Mouse (Mus musculus) CH12.LX (cell line): ENCODE data around the gene Dlec1. TPM values are rescaled to one million over a fixed set of nuclear protein-coding genes. Genes with fewer than 3 reads are reported as not detected.

ENCODE experiments used
- DNase-seq: peaks from one replicate; pipeline ENCODE4 v3.0.0-alpha.2; 2013; ENCODE audit errors: extremely low read depth
- H3K27ac ChIP-seq: 2 replicates; pipeline ENCODE4 v1.5.1; 2012; ENCODE audit warnings: low read depth, mild to moderate bottlenecking, control low read depth, moderate library complexity; ENCODE audit not compliant: insufficient read depth
- H3K27me3 ChIP-seq: replicated peaks from 2 replicates; pipeline ENCODE3; 2012; ENCODE audit warnings: inconsistent platforms
- H3K36me3 ChIP-seq, 2 experiments: replicated peaks in 1 of 2; 2 replicates each; pipeline versions ENCODE3 to v1.6.1; 2012; ENCODE audit warnings: inconsistent platforms in 1 of 2, low read length in 1 of 2, mild to moderate bottlenecking in 1 of 2, mixed read lengths in 1 of 2, moderate library complexity in 1 of 2; ENCODE audit not compliant: control insufficient read depth in 1 of 2, insufficient read depth in 1 of 2
- H3K4me1 ChIP-seq, 2 experiments: 2 replicates each; pipeline ENCODE4 v1.6.1; 2012; ENCODE audit warnings: inconsistent platforms in 1 of 2, moderate library complexity in 1 of 2; ENCODE audit not compliant: insufficient read depth in 2 of 2, control insufficient read depth in 1 of 2
- H3K4me2 ChIP-seq: 2 replicates; pipeline ENCODE4 v1.6.1; 2012; ENCODE audit warnings: low read depth, mild to moderate bottlenecking, control low read depth; ENCODE audit not compliant: poor library complexity, insufficient read depth, severe bottlenecking
- H3K4me3 ChIP-seq, 3 experiments: fragments of 150-350 bp in 1 of 3; sonication (generic) in 1 of 3; replicated peaks in 1 of 3; 2 replicates each; pipeline versions ENCODE3 to v1.5.1; 2011 to 2012; ENCODE audit warnings: low read depth in 2 of 3, low read length in 2 of 3, mild to moderate bottlenecking in 2 of 3, moderate library complexity in 2 of 3, control low read depth in 1 of 3, improper control_type of control experiment in 1 of 3, inconsistent platforms in 1 of 3, mixed read lengths in 1 of 3; ENCODE audit not compliant: poor library complexity in 1 of 3
- H3K79me2 ChIP-seq: replicated peaks from 2 replicates; pipeline ENCODE4 v1.6.1; 2012; ENCODE audit warnings: mild to moderate bottlenecking, moderate library complexity; ENCODE audit not compliant: control insufficient read depth, poor library complexity, insufficient read depth, severe bottlenecking; ENCODE audit errors: extremely low read depth
- H3K9ac ChIP-seq: 2 replicates; pipeline ENCODE4 v1.6.1; 2012; ENCODE audit warnings: low read depth, mild to moderate bottlenecking, control low read depth, moderate library complexity; ENCODE audit not compliant: insufficient read depth
- H3K9me3 ChIP-seq: replicated peaks from 2 replicates; pipeline ENCODE3; 2012; ENCODE audit warnings: low read length, inconsistent platforms, mixed read lengths
- BHLHE40 ChIP-seq: IDR thresholded peaks from 2 replicates; pipeline ENCODE4 v1.6.1; 2011; ENCODE audit warnings: mild to moderate bottlenecking, low read depth, low read length, improper control_type of control experiment
- CHD1 ChIP-seq: IDR thresholded peaks from 2 replicates; pipeline ENCODE4 v1.6.1; 2012; ENCODE audit warnings: low read depth, low read length, improper control_type of control experiment, inconsistent platforms
- CHD2 ChIP-seq: IDR thresholded peaks from 2 replicates; pipeline ENCODE4 v1.6.1; 2011; ENCODE audit warnings: low read length, improper control_type of control experiment
- CTCF ChIP-seq, 2 experiments: IDR thresholded peaks in 1 of 2; conservative IDR thresholded peaks in 1 of 2; 2 replicates each; pipeline ENCODE4 v1.5.1; 2011 to 2012; ENCODE audit warnings: low read depth in 2 of 2, low read length in 2 of 2, improper control_type of control experiment in 1 of 2, inconsistent platforms in 1 of 2, mild to moderate bottlenecking in 1 of 2, moderate library complexity in 1 of 2
- EP300 ChIP-seq: IDR thresholded peaks from 2 replicates; pipeline ENCODE4 v1.6.1; 2011; ENCODE audit warnings: low read length, improper control_type of control experiment
- ETS1 ChIP-seq: conservative IDR thresholded peaks from 2 replicates; pipeline ENCODE4 v1.6.1; 2012; ENCODE audit warnings: low read depth, mild to moderate bottlenecking, inconsistent platforms, low read length, improper control_type of control experiment, moderate library complexity
- GABPA ChIP-seq: IDR thresholded peaks from 2 replicates; pipeline ENCODE4 v1.6.1; 2012; ENCODE audit warnings: low read depth, low read length, improper control_type of control experiment, inconsistent platforms; ENCODE audit not compliant: insufficient replicate concordance
- JUND ChIP-seq: conservative IDR thresholded peaks from 2 replicates; pipeline ENCODE4 v1.6.1; 2011; ENCODE audit warnings: low read depth, low read length, improper control_type of control experiment
- MAX ChIP-seq: IDR thresholded peaks from 2 replicates; pipeline ENCODE4 v1.6.1; 2011; ENCODE audit warnings: low read length, improper control_type of control experiment
- MAZ ChIP-seq: IDR thresholded peaks from 2 replicates; pipeline ENCODE4 v1.6.1; 2012; ENCODE audit warnings: low read depth, mild to moderate bottlenecking, inconsistent platforms, low read length, improper control_type of control experiment, moderate library complexity
- NRF1 ChIP-seq: IDR thresholded peaks from 2 replicates; pipeline ENCODE4 v1.6.1; 2014; ENCODE audit warnings: low read depth, mild to moderate bottlenecking, inconsistent platforms, low read length, improper control_type of control experiment, moderate library complexity
- PAX5 ChIP-seq: IDR thresholded peaks from 2 replicates; pipeline ENCODE4 v1.6.1; 2012; ENCODE audit warnings: low read length, inconsistent platforms, mixed read lengths
- RAD21 ChIP-seq: IDR thresholded peaks from 2 replicates; pipeline ENCODE4 v1.6.1; 2011; ENCODE audit warnings: low read depth, mild to moderate bottlenecking, low read length, improper control_type of control experiment, moderate library complexity
- RCOR1 ChIP-seq: conservative IDR thresholded peaks from 2 replicates; pipeline ENCODE4 v1.6.1; 2012; ENCODE audit warnings: low read depth, mild to moderate bottlenecking, inconsistent platforms, low read length, improper control_type of control experiment
- SMC3 ChIP-seq: IDR thresholded peaks from 2 replicates; pipeline ENCODE4 v1.6.1; 2011; ENCODE audit warnings: low read depth, low read length, improper control_type of control experiment
- USF1 ChIP-seq: IDR thresholded peaks from 2 replicates; pipeline ENCODE4 v1.6.1; 2014; ENCODE audit warnings: low read depth, mild to moderate bottlenecking, inconsistent platforms, low read length, improper control_type of control experiment
- USF2 ChIP-seq: conservative IDR thresholded peaks from 2 replicates; pipeline ENCODE4 v1.6.1; 2011; ENCODE audit warnings: low read depth, low read length, improper control_type of control experiment
- ZC3H11A ChIP-seq: IDR thresholded peaks from 2 replicates; pipeline ENCODE4 v1.6.1; 2012; ENCODE audit warnings: low read depth, mild to moderate bottlenecking, inconsistent platforms, low read length, improper control_type of control experiment
- ZMIZ1 ChIP-seq: IDR thresholded peaks from 2 replicates; pipeline ENCODE4 v1.6.1; 2012; ENCODE audit warnings: low read depth, mild to moderate bottlenecking, inconsistent platforms, low read length, improper control_type of control experiment
- ZNF384 ChIP-seq: IDR thresholded peaks from 2 replicates; pipeline ENCODE4 v1.6.1; 2012; ENCODE audit warnings: low read depth, low read length, improper control_type of control experiment, inconsistent platforms
- dilution Hi-C: fragments of 300-500 bp; cut with MboI; formaldehyde crosslinking; loops from 2 replicates; pipeline ENCODE4 v1.14.3; 2020; ENCODE audit warnings: low sequenced_read_pairs; ENCODE audit not compliant: extremely low pct_unique_long_range_greater_than_20kb, extremely low pct_ligation_motif_present
- in situ Hi-C: fragments of 300-500 bp; cut with MboI; formaldehyde crosslinking; loops from 3 replicates; pipeline ENCODE4 v1.14.3; 2019; ENCODE audit warnings: low sequenced_read_pairs, low pct_ligation_motif_present, low pct_unique_long_range_greater_than_20kb, mixed read lengths
- polyA plus RNA-seq: library from polyadenylated mRNA; unstranded; fragments of >175 nt; gene quantifications from 2 replicates; pipeline ENCODE4 v1.2.1, GENCODE M21; 2012; ENCODE audit warnings: low read depth; ENCODE audit not compliant: insufficient read length
- total RNA-seq, 2 experiments: library from RNA; depleted of rRNA; stranded (reverse); fragments of 300-350 nt in 1 of 2; fragments of >200 nt in 1 of 2; gene quantifications; 2 replicates each; pipeline ENCODE4 v1.2.3; 2012 to 2014

The Dlec1 gene
- total and polyA plus RNA-seq, 3 experiments, result 1.4 to 6.3 (median 5.9) TPM

GRCm38 (mm10) chr9:119156278-119157201 lies 54.3 kb downstream of the Dlec1 start, which contains the start of gene Acaa1b:
TSS of gene Acaa1b (minus strand) at chr9:119157093.
- TF ChIP-seq RAD21, result peak; percentile 71
- no peak for TF ChIP-seq ETS1
- TF ChIP-seq SMC3, result peak; percentile 86
- peak in 1 of 2 experiments; percentile 83; a peak in 2 of 4 replicates for TF ChIP-seq CTCF (conservative IDR thresholded peaks at IDR 0.05 in 1 of 2, IDR thresholded peaks at IDR 0.05 in 1 of 2; ENCODE audit: low read depth in 2 of 2, low read length in 2 of 2)
- TF ChIP-seq ZC3H11A, result 0 out of 2 replicates have a peak, but pooled peaks have one; percentile 10
- TF ChIP-seq, all 38 proteins: peak for 4
- Histone ChIP-seq H3K4me1 (peaks cover 0 to 2% of the 10 kb centered on the region in 2 experiments; a peak in 2 of 4 replicates), H3K36me3 (no peaks in the 10 kb centered on the region), H3K9ac (no peak within 1 kb of the TSS), H3K27me3 (peaks cover 79% of the 10 kb centered on the region), H3K9me3 (no peaks in the 10 kb centered on the region), H3K79me2 (no peaks in the 10 kb centered on the region), H3K4me3 (no peak within 1 kb of the TSS), H3K4me2 (no peak within 1 kb of the TSS; the same call in 1 of the 2 replicates), H3K27ac (no peak within 1 kb of the TSS)
- in situ Hi-C loops (loop anchor here (10.0 kb wide), 1 partner anchor 198 kb away; the partner anchor contains the start of gene Xylb), dilution Hi-C loops (no loop called here)
- peak; percentile 52 for DNase-seq

GRCm38 (mm10) chr9:119158861-119159260 lies 56.6 kb downstream of the Dlec1 start, which contains the start of gene Gm47289:
TSS of gene Gm47289 (plus strand) at chr9:119159161.
- TF ChIP-seq SMC3, result no peak
- no peak for TF ChIP-seq NRF1
- TF ChIP-seq PAX5, result no peak
- no peak for TF ChIP-seq ZC3H11A
- TF ChIP-seq MAX, result no peak
- TF ChIP-seq GABPA, result no peak
- Histone ChIP-seq H3K27me3 (peaks cover 64% of the 10 kb centered on the region), H3K79me2 (no peaks in the 10 kb centered on the region), H3K27ac (no peak within 1 kb of the TSS), H3K4me1 (peaks cover 0 to 2% of the 10 kb centered on the region in 2 experiments; a peak in 2 of 4 replicates), H3K4me3 (no peak within 1 kb of the TSS), H3K9me3 (no peaks in the 10 kb centered on the region), H3K36me3 (no peaks in the 10 kb centered on the region), H3K4me2 (no peak within 1 kb of the TSS), H3K9ac (no peak within 1 kb of the TSS)
- in situ Hi-C loops, result loop anchor here (10.0 kb wide), 1 partner anchor 196 kb away; the partner anchor contains the start of gene Xylb
- dilution Hi-C loops, result no loop called here
- no peak for DNase-seq

GRCm38 (mm10) chr9:119160689-119161088 lies 58.4 kb downstream of the Dlec1 start:
- H3K4me2 ChIP-seq, result no peak overlapping the region
- in situ Hi-C loops (no loop called here), dilution Hi-C loops (no loop called here)
- peaks cover 0 to 2% of the 10 kb centered on the region in 2 experiments; a peak in 2 of 4 replicates for H3K4me1 ChIP-seq
- no peaks in the 10 kb centered on the region for H3K79me2 ChIP-seq
- H3K9me3 ChIP-seq, result no peaks in the 10 kb centered on the region
- H3K36me3 ChIP-seq, result no peaks in the 10 kb centered on the region
- TF ChIP-seq RAD21 (no peak), BHLHE40 (no peak), JUND (no peak), EP300 (no peak), ZNF384 (no peak), NRF1 (no peak), CHD1 (no peak), SMC3 (no peak), USF2 (no peak), RCOR1 (no peak), ETS1 (no peak), CHD2 (no peak), ZMIZ1 (no peak), MAZ (no peak), MAX (no peak), USF1 (no peak)
- DNase-seq, result no peak
- H3K27me3 ChIP-seq, result peaks cover 60% of the 10 kb centered on the region
- H3K27ac ChIP-seq, result no peak overlapping the region
- no peak overlapping the region for H3K9ac ChIP-seq
- H3K4me3 ChIP-seq, result no peak overlapping the region
